Mouse (Mus musculus): ENCODE measurements around the gene Avil.

DNA sequence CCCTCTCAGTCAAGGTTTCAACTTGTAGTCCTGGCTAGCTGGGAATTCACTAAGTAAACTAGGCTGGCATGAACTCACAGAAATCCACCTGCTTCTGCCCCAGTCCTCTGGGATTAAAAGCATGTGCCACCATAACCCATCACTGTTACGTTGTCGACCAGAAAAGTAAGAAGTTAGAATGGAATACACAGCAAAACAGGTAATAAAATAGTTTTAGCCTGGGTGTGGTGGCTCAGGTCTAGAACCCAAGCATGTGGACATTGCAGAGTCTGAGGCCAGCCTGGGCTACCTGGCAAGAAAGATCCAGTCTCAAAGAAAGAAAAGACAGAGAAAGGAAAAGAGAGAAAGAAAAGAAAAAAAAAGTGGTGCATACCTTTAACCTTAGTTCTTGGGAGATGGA lies 61.0 kb downstream of the Avil start:
- TF ChIP-seq CTCF (IDR thresholded peaks at IDR 0.05; ENCODE audit: low read depth) (no peak), EP300 (optimal IDR thresholded peaks at IDR 0.05) (no peak)

All from stomach, postnatal 0 days (tissue).